Mouse (Mus musculus) stomach, embryonic 14.5 days (tissue): Measurements from ENCODE around the gene Pdzd4. TPM values are rescaled to one million over a fixed set of nuclear protein-coding genes. Genes with fewer than 3 reads are reported as not detected.

ENCODE experiments used
- ATAC-seq: fragments of 200-750 bp; cut with Nextera tagmentation; 2 replicates; pipeline ENCODE4 v1.8.0; 2017; ENCODE audit warnings: low read depth, moderate TSS enrichment; ENCODE audit not compliant: insufficient number of reproducible peaks, insufficient read depth, low FRiP score
- H3K27ac ChIP-seq: fragments of 300-500 bp; sonication (generic); 2 replicates; pipeline ENCODE4 v1.5.1; 2014; ENCODE audit warnings: mild to moderate bottlenecking, low read length, moderate library complexity, mixed read lengths
- H3K27me3 ChIP-seq: fragments of 300-500 bp; sonication (generic); 2 replicates; pipeline ENCODE4 v1.6.1; 2014; ENCODE audit warnings: low read length, control low read depth, mixed read lengths; ENCODE audit not compliant: control insufficient read depth, insufficient read depth
- H3K36me3 ChIP-seq: fragments of 300-500 bp; sonication (generic); 2 replicates; pipeline ENCODE4 v1.6.1; 2014; ENCODE audit warnings: mild to moderate bottlenecking, control low read depth, low read length, moderate library complexity, mixed read lengths; ENCODE audit not compliant: control insufficient read depth, insufficient read depth
- H3K4me1 ChIP-seq: fragments of 300-500 bp; sonication (generic); 2 replicates; pipeline ENCODE4 v1.6.1; 2014; ENCODE audit warnings: low read length, control low read depth, mixed read lengths; ENCODE audit not compliant: control insufficient read depth, insufficient read depth
- H3K4me2 ChIP-seq: fragments of 300-500 bp; sonication (generic); replicated peaks from 2 replicates; pipeline ENCODE4 v1.6.1; 2014; ENCODE audit warnings: low read depth, low read length, control low read depth
- H3K4me3 ChIP-seq: fragments of 300-500 bp; sonication (generic); 2 replicates; pipeline ENCODE4 v1.5.1; 2014; ENCODE audit warnings: low read depth, low read length, control low read depth
- H3K9ac ChIP-seq: fragments of 300-500 bp; sonication (generic); replicated peaks from 2 replicates; pipeline ENCODE4 v1.6.1; 2014; ENCODE audit warnings: low read depth, mild to moderate bottlenecking, control low read depth, low read length, moderate library complexity, mixed read lengths
- H3K9me3 ChIP-seq: fragments of 300-500 bp; sonication (generic); 2 replicates; pipeline ENCODE4 v1.6.1; 2016; ENCODE audit warnings: low read depth, low read length, control low read depth; ENCODE audit not compliant: control insufficient read depth
- WGBS: fragments of 180-500 bp; shearing (Covaris S2); extraction: QIAGEN DNeasy Blood & Tissue Kit; methylation state at CpG from one replicate; pipeline ENCODE4 v1.1.7; 2014; 5-methylcytosine and 5-hydroxymethylcytosine counted together
- polyA plus RNA-seq: library from polyadenylated mRNA; unstranded; fragments of >200 nt; fragmentation: Nextera tagmentation; extraction: Ambion mirVana; gene quantifications from 2 replicates; pipeline ENCODE4 v1.2.1, GENCODE M21; 2014

The Pdzd4 gene
- polyA plus RNA-seq, 1 experiment from 2014 or later: 1.6 TPM

- Histone ChIP-seq H3K4me1 (no peaks in the 10 kb centered on the region), H3K9ac (no peak overlapping the region), H3K27me3 (no peaks in the 10 kb centered on the region), H3K27ac (no peak overlapping the region), H3K9me3 (no peaks in the 10 kb centered on the region), H3K4me3 (no peak overlapping the region), H3K36me3 (no peaks in the 10 kb centered on the region), H3K4me2 (no peak overlapping the region)
- ATAC-seq: no peak
- 80% methylated on average over 9 of the region's 9 CpGs for WGBS
Observed at GRCm38 (mm10) chrX:73854326-73855086, 29.7 kb upstream of the Pdzd4 start.

GRCm38 (mm10) chrX:73836691-73837090 is 11.9 kb upstream of the Pdzd4 start:
- no peaks in the 10 kb centered on the region for H3K9me3 ChIP-seq
- H3K27me3 ChIP-seq: no peaks in the 10 kb centered on the region
- H3K27ac ChIP-seq: no peak overlapping the region
- no peaks in the 10 kb centered on the region for H3K36me3 ChIP-seq
- no peak for ATAC-seq
- no peaks in the 10 kb centered on the region for H3K4me1 ChIP-seq
- no peak overlapping the region for H3K9ac ChIP-seq
- 87% methylated on average over 3 of the region's 3 CpGs for WGBS
- H3K4me3 ChIP-seq: no peak overlapping the region
- no peak overlapping the region for H3K4me2 ChIP-seq

DNA sequence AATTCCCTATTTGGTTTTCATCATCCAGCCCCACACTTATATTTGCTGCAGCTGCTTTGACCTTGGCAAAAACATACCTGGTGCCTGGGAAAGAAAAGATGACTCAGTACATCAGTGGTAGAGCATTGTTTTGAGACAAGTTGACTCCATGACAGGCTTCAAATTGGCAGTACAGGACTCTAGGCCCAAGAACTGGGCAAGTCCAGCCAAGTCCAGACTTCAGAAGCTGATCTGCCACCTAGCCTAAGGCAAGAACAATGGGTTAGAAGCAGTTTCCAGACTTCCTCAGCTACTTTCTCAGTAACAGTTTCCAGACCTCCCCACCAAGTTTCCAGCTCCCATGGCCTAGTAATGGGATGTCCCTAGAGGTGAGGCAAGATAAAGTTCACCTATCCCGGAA is 11.0 kb upstream of the Pdzd4 start:
- Histone ChIP-seq H3K27ac (no peak overlapping the region), H3K4me1 (no peaks in the 10 kb centered on the region), H3K4me3 (no peak overlapping the region), H3K9ac (no peak overlapping the region), H3K27me3 (no peaks in the 10 kb centered on the region), H3K36me3 (no peaks in the 10 kb centered on the region), H3K9me3 (no peaks in the 10 kb centered on the region), H3K4me2 (no peak overlapping the region)
- ATAC-seq: no peak
- WGBS: 85% methylated on average over 1 of the region's 1 CpGs

GRCm38 (mm10) chrX:73823747-73824146 is 1.0 kb downstream of the Pdzd4 start:
- Histone ChIP-seq H3K9me3 (no peaks in the 10 kb centered on the region), H3K27ac (no peak overlapping the region), H3K4me1 (no peaks in the 10 kb centered on the region), H3K27me3 (no peaks in the 10 kb centered on the region), H3K4me3 (peak overlapping the region; percentile 55), H3K4me2 (peak overlapping the region; percentile 44), H3K9ac (no peak overlapping the region; the same call in 1 of the 2 replicates), H3K36me3 (no peaks in the 10 kb centered on the region)
- WGBS: 24% methylated on average over 17 of the region's 17 CpGs
- ATAC-seq: 0 out of 2 replicates have a peak, but pooled peaks have one; percentile 6

GRCm38 (mm10) chrX:73816596-73817314 is 8.0 kb downstream of the Pdzd4 start:
- no peak overlapping the region for H3K4me2 ChIP-seq
- 56% methylated on average over 3 of the region's 3 CpGs for WGBS
- no peak for ATAC-seq
- H3K4me1 ChIP-seq: no peaks in the 10 kb centered on the region
- H3K9me3 ChIP-seq: no peaks in the 10 kb centered on the region
- 0 out of 2 replicates have a peak, but pooled peaks cover 4% of the 10 kb centered on the region for H3K27me3 ChIP-seq
- H3K27ac ChIP-seq: no peak overlapping the region
- no peaks in the 10 kb centered on the region for H3K36me3 ChIP-seq
- no peak overlapping the region for H3K4me3 ChIP-seq
- H3K9ac ChIP-seq: no peak overlapping the region

DNA sequence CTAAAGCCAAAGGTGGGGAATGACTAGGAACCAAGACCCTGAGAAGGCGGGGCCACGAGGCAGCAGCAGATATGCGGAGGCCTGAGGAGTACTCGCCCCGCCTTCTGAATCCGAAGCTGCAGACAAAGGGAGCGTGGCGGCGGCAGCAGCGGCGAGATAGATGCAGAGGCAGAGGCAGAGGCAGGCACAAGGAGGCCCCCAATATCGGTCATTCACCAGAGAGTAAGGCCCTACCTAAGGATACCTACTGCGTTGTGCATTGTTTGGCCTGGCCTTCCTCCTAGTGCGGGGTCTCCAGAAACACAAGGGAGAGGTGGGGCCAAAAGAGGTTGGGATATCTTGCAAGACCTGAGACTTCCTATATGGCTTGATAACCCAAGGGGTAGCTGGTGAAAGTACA is 9.7 kb downstream of the Pdzd4 start:
- Histone ChIP-seq H3K4me1 (no peaks in the 10 kb centered on the region), H3K9me3 (no peaks in the 10 kb centered on the region), H3K9ac (no peak overlapping the region), H3K4me3 (peak overlapping the region; percentile 23), H3K27me3 (0 out of 2 replicates have a peak, but pooled peaks cover 4% of the 10 kb centered on the region), H3K36me3 (no peaks in the 10 kb centered on the region), H3K27ac (no peak overlapping the region), H3K4me2 (peak overlapping the region; percentile 33)
- ATAC-seq: 0 out of 2 replicates have a peak, but pooled peaks have one; percentile 61
- 22% methylated on average over 14 of the region's 14 CpGs for WGBS

- ATAC-seq: no peak
- H3K36me3 ChIP-seq: no peaks in the 10 kb centered on the region
- 54% methylated on average over 1 of the region's 1 CpGs for WGBS
- H3K27ac ChIP-seq: no peak overlapping the region
- no peaks in the 10 kb centered on the region for H3K9me3 ChIP-seq
- no peak overlapping the region for H3K4me2 ChIP-seq
- no peaks in the 10 kb centered on the region for H3K27me3 ChIP-seq
- no peaks in the 10 kb centered on the region for H3K4me1 ChIP-seq
- no peak overlapping the region for H3K9ac ChIP-seq
- no peak overlapping the region for H3K4me3 ChIP-seq
Observed at GRCm38 (mm10) chrX:73805814-73806213, 19.0 kb downstream of the Pdzd4 start.

GRCm38 (mm10) chrX:73798502-73798901 is 26.3 kb downstream of the Pdzd4 start:
- Histone ChIP-seq H3K36me3 (no peaks in the 10 kb centered on the region), H3K9ac (no peak overlapping the region), H3K27ac (no peak overlapping the region), H3K4me3 (no peak overlapping the region), H3K4me2 (no peak overlapping the region), H3K4me1 (no peaks in the 10 kb centered on the region), H3K27me3 (no peaks in the 10 kb centered on the region), H3K9me3 (no peaks in the 10 kb centered on the region)
- WGBS: 36% methylated on average over 9 of the region's 9 CpGs
- peak; percentile 76; the same call in 1 of the 2 replicates for ATAC-seq
